ENCODE assay signal across 17 mouse cellular contexts in genomic region chr5:97097631-97098041, GRCm38 (mm10). TPM values are rescaled to one million over a fixed set of nuclear protein-coding genes. Genes with fewer than 3 reads are reported as not detected.
DNase-seq lines count a peak whose midpoint lies in the region; ATAC-seq and TF ChIP-seq lines count a peak whose summit lies in the region.
"Had no signal": no experiment of that assay in that cellular context is flagged by ENCODE, and none has a peak within 500 bp of the region (broad histone marks: within the 10 kb centered on the region; RNA-seq: fewer than 3 reads in every experiment).

No protein-coding gene starts in this region.

- ATAC-seq in kidney, postnatal 0 days (replicated peaks; ENCODE audit: low FRiP score, low read depth), result peak; percentile 92
- peak; percentile 48 for ATAC-seq in forebrain, postnatal 0 days
- ATAC-seq: inflammation-experienced regulatory T-cells, adult 6 months had no signal

- 59% methylated on average over 9 of the region's 9 CpGs for WGBS in kidney, postnatal 0 days
- WGBS in forebrain, postnatal 0 days, result 66% methylated on average over 9 of the region's 9 CpGs

- TF ChIP-seq CTCF in kidney, postnatal 0 days (IDR thresholded peaks at IDR 0.05; ENCODE audit: low read depth), result no peak
- TF ChIP-seq CTCF in forebrain, postnatal 0 days (IDR thresholded peaks at IDR 0.05; ENCODE audit: low read depth), result no peak

- H3K27me3 ChIP-seq in kidney, postnatal 0 days (ENCODE audit: insufficient read depth, low read length), result no peaks in the 10 kb centered on the region
- no peaks in the 10 kb centered on the region for H3K27me3 ChIP-seq in forebrain, postnatal 0 days (ENCODE audit: insufficient read depth, low read length)
- H3K27me3 ChIP-seq: embryonic facial prominence, embryonic 12.5 days; limb, embryonic 12.5 days; neural tube, embryonic 13.5 days; stomach, embryonic 15.5 days had no signal

- H3K4me1 ChIP-seq in kidney, postnatal 0 days (replicated peaks; ENCODE audit: insufficient read depth, low read length), result no peaks in the 10 kb centered on the region
- H3K4me1 ChIP-seq in forebrain, postnatal 0 days (ENCODE audit: insufficient read depth), result no peaks in the 10 kb centered on the region
- H3K4me1 ChIP-seq: embryonic facial prominence, embryonic 12.5 days; limb, embryonic 12.5 days; neural tube, embryonic 13.5 days; stomach, embryonic 15.5 days had no signal

- no peak overlapping the region for H3K27ac ChIP-seq in kidney, postnatal 0 days
- H3K27ac ChIP-seq in forebrain, postnatal 0 days (ENCODE audit: low read depth, low read length), result no peak overlapping the region
- H3K27ac ChIP-seq: embryonic facial prominence, embryonic 12.5 days; heart, adult 2 months; limb, embryonic 12.5 days; neural tube, embryonic 13.5 days; stomach, embryonic 15.5 days had no signal

- H3K4me2 ChIP-seq in kidney, postnatal 0 days (ENCODE audit: low read length), result no peak overlapping the region
- no peak overlapping the region for H3K4me2 ChIP-seq in forebrain, postnatal 0 days (ENCODE audit: low read depth)
- H3K4me2 ChIP-seq: embryonic facial prominence, embryonic 12.5 days; limb, embryonic 12.5 days; neural tube, embryonic 13.5 days; stomach, embryonic 15.5 days had no signal

- no peak overlapping the region for H3K9ac ChIP-seq in kidney, postnatal 0 days (ENCODE audit: low read depth, low read length)
- no peak overlapping the region for H3K9ac ChIP-seq in forebrain, postnatal 0 days
- H3K9ac ChIP-seq: embryonic facial prominence, embryonic 12.5 days; limb, embryonic 12.5 days; neural tube, embryonic 13.5 days; stomach, embryonic 15.5 days had no signal

- intact Hi-C loops in heart, postnatal 36 days (cut with DNase I), result no loop called here

- 0 out of 2 replicates have a peak, but pooled peaks cover 2% of the 10 kb centered on the region for H3K36me3 ChIP-seq in kidney, postnatal 0 days (ENCODE audit: insufficient read depth, low read length)
- H3K36me3 ChIP-seq in forebrain, postnatal 0 days (ENCODE audit: insufficient read depth), result peaks cover 36% of the 10 kb centered on the region
- H3K36me3 ChIP-seq: stomach, embryonic 15.5 days had no signal

- no peaks in the 10 kb centered on the region for H3K9me3 ChIP-seq in kidney, postnatal 0 days (replicated peaks; ENCODE audit: low read length)
- H3K9me3 ChIP-seq in forebrain, postnatal 0 days (ENCODE audit: low read length), result no peaks in the 10 kb centered on the region
- H3K9me3 ChIP-seq: embryonic facial prominence, embryonic 12.5 days; limb, embryonic 12.5 days; neural tube, embryonic 13.5 days; stomach, embryonic 15.5 days had no signal

- H3K4me3 ChIP-seq in kidney, postnatal 0 days (replicated peaks; ENCODE audit: low read depth, low read length), result no peak overlapping the region
- no peak overlapping the region for H3K4me3 ChIP-seq in forebrain, postnatal 0 days (ENCODE audit: low read depth, low read length)
- H3K4me3 ChIP-seq: embryonic facial prominence, embryonic 12.5 days; heart, adult 2 months; limb, embryonic 12.5 days; neural tube, embryonic 13.5 days; stomach, embryonic 15.5 days had no signal

- peak; percentile 71 for DNase-seq in heart, adult 11 months
- DNase-seq in heart, postnatal 36 days, result no peak
- no peak for DNase-seq in kidney, postnatal 0 days (ENCODE audit: low spot score)
- no peak for DNase-seq in kidney, adult 8-10 months
- DNase-seq in forebrain, postnatal 0 days, result no peak
- peak; percentile 43 for DNase-seq in retina, postnatal 1 day
- no peak for DNase-seq in gastrocnemius, adult 18-20 months (ENCODE audit: low spot score)
- DNase-seq in cerebellum, postnatal 10 days, result no peak
- DNase-seq: adrenal gland, adult 2 months; heart, adult 2 months; lung, adult 2 months; right cerebral cortex, postnatal 4 days had no signal

RNA-seq across cellular contexts. Expression of gene Paqr3, which starts 13.8 kb away (rescaled TPM):
- 1 to 10 TPM; 1.7 to 3.7 TPM for total RNA-seq in heart, postnatal 36 days (2021)
- polyA plus RNA-seq in kidney, postnatal 0 days (2015; fragmentation: Nextera tagmentation; extraction: Ambion mirVana), result 3.2 and 3.3 TPM in 2 replicates
- 30.9 and 32.3 TPM in 2 replicates for total RNA-seq in forebrain, postnatal 0 days (2014; rRNA removed)
- 7.9 and 10.6 TPM in 2 replicates for polyA plus RNA-seq in forebrain, postnatal 0 days (2015; fragmentation: Nextera tagmentation; extraction: Ambion mirVana)
- 1 to 10 TPM; 2.7 to 3.3 TPM for total RNA-seq in gastrocnemius, adult 18-20 months (2021)

Comparison
In these comparisons a context has a peak if more than half of its experiments do, and no peak if none do; other contexts are left out.
1. DNase-seq: peak in heart, adult 11 months (single experiment) and retina, postnatal 1 day (single experiment); none in heart, postnatal 36 days (0 of 2), kidney, postnatal 0 days (single experiment), kidney, adult 8-10 months (0 of 2), forebrain, postnatal 0 days (single experiment), gastrocnemius, adult 18-20 months (single experiment) and cerebellum, postnatal 10 days (0 of 2).